Mouse (Mus musculus) cerebellum, postnatal 36 days (tissue): ENCODE measurements around the gene Gpalpp1.

Experiments
- DNase-seq, 2 experiments: peaks; one replicate each; pipeline ENCODE4 v3.0.0; 2021 to 2022; ENCODE audit warnings: mixed read lengths in 2 of 2

Gene Gpalpp1

DNA sequence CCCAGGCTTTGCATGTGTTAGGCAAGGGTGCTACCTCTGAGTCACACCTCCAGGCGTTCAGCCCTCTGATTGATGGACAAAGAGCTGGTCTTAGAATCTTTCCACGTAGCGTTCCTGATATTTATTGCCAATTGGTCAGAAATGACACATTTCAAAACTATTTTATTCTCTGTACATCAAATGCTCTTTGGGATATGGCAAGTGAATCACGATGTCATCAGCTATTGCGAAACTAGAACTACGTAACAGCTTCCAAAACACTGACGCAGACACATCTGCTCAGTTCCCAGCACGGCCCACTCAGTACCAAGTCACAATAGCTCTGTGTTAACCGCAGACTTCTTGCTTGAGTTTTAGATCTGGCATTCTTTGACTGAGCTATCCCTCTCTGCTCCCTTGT lies 11.0 kb downstream of the Gpalpp1 start:
- no peak for DNase-seq

DNA sequence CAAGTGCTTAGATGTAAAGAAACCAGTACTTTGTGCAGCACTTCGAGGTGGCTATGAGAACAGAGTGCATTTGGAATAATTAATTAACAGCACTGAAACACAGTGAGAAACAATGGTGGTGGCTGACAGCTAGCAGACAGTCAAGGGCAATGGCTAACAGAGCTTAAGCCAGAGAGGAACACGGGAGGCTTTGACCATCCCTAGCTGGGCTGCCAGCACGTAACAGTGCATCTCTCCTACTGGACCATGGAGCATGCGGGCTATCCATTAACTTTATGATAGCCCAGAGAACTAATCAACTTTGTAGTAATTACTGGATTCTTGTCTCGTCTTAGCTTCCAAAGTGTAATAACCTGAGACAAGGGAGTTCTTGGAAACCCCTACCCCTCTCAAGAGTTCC lies 12.7 kb downstream of the Gpalpp1 start:
- no peak for DNase-seq

DNA sequence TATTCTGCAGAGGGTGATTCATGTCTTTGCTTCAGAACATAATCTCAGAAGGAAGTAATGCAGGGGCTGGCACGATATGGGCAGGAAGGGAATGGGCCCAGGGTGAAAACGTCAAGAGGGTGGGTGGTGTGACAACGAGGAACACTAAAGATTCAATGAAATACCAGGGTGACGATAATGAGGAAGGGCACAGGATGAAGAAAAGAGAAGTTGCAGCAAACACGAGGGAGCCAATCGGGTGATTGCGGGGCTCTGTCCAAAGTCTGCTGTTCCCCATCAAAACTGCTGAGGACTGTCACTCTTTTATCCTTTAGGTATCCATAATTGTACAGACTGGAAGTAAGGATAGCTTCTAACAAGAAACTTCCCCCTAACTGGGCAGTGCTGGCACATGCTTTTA lies 13.3 kb downstream of the Gpalpp1 start:
- no peak for DNase-seq

DNA sequence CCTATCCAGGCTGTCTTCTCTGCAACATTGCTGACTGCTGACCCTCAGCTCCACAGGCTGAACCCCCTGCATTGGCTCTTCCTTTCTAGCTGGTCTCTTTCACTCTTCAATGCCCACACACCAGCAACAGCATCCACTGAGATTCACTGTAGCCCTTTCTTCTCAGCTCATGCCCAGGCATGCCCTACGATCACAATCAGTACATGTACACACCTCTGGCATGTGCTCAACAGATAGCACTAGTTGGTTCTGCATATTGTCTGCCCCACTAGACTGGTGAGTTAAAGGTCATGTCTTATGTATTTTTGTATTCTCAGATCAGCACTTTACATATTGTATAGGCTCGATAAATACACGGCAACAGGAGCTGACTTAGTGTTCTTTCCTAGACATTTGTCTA lies 26.4 kb downstream of the Gpalpp1 start:
- DNase-seq = no peak

DNA sequence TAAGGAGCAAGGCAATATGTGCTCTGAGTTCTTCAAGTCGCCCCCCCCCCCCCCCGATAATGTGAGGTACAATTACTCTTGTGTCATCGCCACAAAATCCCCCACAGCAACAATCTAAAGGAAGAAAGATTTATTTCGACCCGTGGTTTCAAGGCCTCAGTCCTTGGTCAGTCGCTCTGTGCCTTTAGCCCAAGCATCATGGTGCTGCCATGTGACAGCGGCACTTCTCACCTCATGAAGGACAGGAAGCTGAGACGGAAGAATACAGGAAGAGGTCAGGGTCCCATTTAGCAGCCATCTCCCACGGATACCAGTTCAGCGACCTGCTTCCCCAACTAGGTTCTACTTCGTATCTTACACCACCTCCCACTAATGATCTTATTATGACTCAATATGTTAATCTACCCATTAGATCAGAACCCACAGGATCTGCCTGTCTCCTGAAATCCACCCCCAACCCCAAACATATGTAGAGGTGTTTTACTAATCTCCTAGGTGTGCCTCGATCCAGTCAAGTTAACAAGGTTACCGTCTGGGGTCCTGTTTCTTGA lies 28.4 kb downstream of the Gpalpp1 start:
- DNase-seq = no peak

DNA sequence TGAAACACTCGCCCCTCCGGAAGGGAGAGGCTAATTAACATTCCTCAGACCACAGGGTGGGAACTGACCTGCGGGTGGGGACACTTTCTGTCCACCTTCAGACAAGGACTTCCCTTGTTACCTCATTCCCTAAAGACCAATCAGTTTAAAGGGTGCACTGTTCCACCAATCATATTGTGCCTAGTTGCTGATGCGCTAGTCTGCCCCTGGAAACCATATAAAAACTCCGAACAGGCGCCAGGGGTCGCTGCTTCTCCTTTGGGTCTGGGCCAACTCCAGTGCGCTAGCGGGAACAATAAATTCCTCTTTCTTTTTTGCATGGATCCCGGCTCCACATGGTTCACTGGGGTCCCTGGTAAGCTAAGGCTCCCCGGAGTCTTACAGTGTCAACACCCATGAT lies 29.1 kb downstream of the Gpalpp1 start:
- DNase-seq = no peak

DNA sequence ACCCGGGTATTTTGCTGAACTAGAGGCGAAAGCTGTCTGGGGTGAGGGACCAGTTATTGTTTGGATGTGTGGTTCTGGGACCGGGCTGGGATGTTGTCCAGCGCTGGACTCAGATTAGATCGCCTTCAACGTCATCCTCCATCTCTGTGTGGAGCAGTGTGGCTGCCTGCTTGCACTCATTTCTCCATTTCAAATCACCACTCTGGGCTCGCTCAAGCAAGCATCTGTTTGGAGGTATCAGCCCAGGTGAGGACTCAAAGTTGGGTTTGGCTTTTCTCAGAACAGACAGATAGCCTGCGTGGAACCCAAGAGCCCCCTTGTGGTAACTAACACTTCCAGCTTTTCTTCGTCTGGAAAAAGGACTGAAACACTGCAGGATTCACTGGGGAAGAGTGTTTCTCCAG lies 33.5 kb downstream of the Gpalpp1 start:
- DNase-seq = peak; percentile 37 to 50

DNA sequence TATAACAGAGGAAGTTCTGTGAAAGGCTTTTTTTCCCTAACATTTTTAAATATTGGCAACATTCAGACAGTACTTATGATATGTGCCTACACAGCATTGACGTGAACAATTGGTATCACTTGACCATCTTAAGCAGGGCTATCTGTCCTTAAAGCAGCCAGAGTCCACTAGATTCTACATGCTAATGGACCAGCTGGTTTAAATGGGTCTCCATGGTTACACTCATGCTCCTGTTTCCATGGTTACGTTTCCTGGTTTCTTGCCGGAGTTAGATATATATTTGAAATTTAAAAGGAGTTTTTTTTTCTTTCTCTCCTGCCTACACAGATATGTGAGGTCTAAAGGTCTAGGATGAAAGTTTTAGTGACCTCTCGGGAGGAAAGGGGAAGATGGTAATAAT lies 34.0 kb downstream of the Gpalpp1 start:
- DNase-seq = no peak

DNA sequence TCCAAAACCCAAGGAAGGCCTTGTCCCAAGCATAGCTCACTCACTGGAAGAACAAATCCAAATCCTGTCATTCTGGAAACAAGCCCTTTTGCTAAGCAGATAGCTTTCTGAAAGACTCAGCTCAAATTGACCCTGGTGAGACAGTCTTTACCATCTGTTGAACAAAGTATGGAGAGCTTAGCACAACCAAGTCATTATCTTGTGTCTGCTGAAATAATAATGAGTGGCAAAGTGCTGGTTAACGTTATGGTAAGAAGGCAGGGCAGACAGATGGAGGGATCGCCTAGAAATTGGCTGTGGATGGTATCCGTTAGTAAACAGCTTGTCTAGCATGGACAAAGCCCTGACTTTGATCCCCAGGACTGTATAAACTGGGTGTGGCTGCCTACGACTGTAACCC lies 34.8 kb downstream of the Gpalpp1 start:
- no peak for DNase-seq

DNA sequence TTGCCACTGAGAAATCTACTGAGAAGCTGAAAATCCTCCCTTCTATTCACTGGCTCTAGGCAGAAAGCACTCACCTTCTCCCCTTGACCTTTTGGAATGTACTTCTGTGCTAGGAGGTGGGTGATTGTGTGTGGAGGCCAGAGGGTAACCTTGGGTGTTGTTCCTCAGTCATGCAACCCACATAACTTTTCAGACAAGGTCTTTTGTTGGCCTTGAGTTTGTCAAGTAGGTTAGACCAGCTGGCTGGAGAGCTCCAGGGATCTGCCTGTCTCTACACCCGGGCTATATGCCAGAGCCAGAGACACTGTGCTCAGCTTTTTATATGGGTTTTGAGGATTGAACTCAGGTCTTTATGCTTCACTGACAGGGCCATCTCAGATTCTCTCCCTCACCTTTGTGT lies 36.4 kb downstream of the Gpalpp1 start:
- DNase-seq = no peak

DNA sequence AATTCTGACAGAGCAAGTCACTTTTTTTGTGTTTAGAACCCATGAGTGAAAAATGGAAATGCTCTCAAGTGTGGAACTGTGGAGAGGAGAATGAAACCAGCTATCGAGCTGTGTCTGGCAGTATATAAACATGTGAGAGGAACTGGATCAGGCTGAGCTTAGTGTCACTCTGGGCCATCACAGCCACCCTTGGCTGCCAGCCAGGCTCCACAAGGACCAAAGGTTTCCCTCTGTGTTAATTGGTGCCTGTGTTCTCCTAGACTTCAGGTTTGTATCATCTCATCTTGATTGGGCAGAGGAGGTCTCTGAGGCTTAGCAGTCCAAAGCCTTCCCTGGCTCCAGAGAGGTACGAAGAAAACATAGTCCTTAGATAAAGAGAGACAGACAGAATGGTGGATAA lies 37.9 kb downstream of the Gpalpp1 start:
- no peak for DNase-seq

DNA sequence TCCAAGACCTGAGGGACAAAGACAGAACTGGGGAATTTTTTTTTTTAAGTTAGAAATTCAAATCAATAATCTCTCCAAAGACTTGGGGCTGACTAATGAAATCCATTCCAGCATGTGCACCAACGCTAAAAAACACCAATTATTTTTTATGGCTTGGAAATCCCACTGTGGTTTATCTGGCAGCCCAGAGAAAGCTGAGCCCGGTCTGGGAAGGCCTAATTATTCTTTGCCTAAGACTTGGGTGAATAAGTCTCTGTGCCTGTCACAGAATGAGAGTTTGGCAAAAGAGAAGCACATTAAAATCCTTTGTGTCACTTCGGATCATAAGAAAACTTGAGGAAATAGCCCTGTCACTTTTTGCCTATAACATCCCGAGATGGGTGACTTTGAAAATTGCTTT lies 41.3 kb downstream of the Gpalpp1 start:
- no peak for DNase-seq

DNA sequence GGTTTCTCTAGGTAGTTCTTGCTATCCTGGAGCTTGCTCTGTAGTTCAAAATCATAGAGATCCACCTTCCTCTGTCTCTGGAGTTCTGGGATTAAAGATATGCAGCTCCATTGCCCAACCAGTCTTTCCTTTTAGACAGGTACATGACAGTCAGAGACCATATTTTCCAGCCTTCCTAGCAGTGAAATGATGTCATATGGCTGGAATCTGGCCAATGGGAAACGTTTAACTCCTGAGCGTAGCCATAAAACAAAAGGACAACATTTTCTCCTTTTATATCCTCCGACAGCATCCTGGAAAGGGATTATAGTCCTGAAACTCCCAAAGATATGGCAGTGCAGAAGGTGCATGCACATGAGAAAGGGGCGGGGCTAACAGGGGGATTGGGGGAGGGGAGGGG lies 42.3 kb downstream of the Gpalpp1 start:
- DNase-seq = no peak

DNA sequence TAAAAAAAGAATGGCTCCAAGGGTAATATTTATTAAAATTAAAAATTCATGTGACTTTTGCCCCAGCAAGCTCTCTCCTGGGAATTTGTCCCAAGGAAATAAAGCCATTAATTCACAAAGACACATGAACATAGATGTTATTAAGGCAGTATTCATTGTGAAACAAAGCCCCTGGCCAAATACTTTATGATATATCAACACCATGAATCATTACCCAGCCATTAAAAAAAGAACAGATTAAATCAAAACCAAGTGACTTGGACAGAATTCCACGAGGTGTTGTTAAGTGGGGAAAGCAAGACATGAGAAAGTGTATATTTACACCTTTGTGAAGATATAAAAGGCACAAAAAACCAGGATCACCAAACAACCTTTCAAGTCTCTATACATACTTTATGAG lies 43.3 kb downstream of the Gpalpp1 start:
- DNase-seq = no peak

DNA sequence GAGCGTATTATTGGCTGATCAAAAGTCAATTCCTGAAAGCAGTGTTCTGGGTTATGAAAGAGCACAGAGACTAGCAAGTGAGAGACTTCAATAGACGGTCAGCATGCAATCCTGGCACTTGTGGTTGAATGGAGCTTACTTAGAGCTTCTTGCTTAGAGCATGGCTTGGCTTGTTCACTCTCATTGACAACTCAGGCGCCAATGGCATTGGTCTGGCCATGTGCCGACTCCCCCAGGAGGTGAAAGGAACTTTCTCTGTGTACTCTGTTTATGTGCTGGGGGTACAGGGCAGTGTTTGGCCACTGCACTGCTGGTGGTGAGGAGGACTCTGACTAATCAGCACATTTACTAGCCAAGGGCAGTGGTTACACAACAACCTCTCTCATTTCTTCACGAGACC lies 51.1 kb downstream of the Gpalpp1 start:
- no peak for DNase-seq

DNA sequence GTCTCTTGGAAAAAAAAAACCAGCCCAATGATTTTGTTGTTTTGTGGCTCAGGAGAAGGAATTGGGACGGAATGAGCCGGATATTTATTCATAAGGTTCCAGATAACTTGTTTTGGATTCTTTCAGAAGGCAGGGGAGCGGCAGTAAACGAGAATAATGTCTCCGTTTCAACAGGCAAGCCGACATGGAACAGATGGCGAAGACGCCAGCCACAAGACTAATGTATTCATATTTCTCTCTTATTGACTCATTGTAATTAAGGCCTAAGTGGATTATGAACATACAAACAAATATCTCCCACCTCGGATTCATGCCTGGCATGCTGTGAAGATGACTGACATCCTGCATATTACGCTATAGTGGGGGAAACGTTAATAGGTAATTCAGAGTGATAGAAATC lies 56.8 kb downstream of the Gpalpp1 start:
- no peak for DNase-seq

DNA sequence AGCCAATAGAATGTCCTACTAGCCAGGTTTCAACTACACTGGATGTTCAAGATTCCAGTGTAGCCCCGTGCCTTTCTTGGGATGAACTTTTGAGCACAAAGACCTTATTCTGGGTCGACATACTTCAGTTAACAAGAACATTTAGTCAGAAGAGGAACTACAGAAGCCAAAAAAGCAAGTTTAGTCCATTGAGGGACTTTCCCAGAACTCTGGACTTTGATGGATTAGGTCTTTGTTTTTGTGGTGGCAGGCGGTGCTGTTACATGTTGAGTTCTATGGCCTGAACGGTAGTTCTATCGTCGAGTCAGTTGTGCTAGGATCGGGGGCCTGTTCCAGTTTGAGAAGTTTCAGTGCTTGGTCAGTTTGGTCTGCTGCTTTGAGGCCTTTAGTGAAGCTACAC lies 58.6 kb downstream of the Gpalpp1 start:
- DNase-seq = no peak

DNA sequence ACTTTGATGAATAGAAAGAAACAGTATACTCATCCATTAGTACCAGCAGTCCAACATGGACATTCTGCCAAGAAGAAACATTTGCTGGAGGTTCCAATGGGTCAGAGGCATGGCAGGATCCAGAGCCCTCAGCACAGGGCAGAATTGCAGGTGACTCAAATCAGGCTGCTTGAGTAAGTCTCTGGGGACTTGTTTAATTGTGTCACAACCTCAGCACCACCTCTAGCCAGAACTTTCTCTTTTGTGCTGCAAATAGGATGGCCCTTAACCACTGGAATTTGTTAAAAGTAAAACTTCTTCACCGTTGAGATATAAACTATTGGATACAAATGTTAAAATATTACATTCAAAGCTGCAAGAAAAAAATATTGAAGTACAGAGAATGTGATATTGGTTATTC lies 64.8 kb downstream of the Gpalpp1 start:
- no peak for DNase-seq

DNA sequence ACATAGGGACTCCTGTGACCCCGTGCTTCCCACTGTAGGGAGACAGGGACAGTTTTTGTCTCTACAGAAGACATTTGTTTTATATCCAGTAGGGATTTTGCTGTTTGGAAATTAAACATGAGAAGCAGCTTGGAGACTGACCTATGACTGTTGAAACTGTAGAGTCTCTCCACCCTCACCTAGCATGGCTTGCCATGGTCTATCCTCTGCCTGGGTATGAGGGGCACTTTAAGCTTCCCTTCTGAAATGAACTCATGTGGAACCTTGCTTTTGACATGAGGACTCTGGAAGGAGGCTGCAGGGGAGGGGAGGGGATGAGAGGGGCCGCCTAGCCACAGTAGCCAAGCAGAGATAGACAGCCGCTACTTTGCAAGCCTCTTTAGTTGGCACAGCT lies 66.4 kb downstream of the Gpalpp1 start:
- no peak for DNase-seq

DNA sequence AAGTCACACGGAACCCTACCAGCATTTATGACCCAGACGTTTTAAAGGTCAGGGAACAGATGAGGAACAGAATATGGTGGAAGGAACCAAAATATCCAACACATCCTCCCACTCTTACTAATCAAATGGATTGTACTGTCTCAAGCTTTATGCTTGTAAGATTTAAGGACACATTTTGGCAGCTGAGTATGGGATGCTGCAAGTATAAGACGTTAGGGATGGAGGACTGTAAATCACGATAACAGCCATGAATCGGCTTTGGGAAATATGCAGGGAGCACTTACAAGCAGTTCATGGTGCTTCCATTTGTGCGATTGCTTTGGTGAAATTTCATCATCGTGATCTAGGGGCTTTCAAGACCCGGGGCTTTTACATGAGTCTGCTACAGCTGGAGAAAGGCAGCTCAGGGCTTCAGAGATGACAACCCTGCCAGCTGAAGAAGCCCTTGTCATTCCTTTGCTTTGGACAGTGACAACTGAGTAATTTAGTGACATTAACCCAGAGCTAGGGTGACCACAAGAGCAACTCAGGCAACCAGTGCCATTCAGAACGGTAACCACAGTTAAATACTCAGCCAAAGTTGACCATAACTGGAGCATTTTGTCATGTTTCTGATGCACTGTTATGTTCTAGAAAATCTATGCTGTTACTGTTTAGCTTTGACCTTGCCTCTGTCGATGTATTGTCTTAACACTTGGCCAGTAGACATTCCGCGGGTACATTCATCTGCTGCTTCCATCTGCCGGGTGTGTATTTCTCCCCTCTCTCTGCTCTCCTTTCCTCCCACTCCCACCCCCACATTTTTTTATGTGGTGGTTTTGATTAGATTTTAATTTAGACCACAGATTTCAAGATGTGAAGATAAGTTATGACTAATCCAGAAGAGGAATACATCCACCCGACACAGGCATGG lies 67.1 kb downstream of the Gpalpp1 start:
- DNase-seq = no peak
